Mouse (Mus musculus) 416B (cell line): Measurements from ENCODE around the gene Metap1d.
A peak's percentile ranks its signal among the peaks of the same experiment; 100 is the strongest.

Experiments used
- DNase-seq: peaks from one replicate; pipeline ENCODE4 v3.0.0; 2011; ENCODE audit warnings: low read depth

Gene Metap1d

GRCm38 (mm10) chr2:71527323-71528013 is 74.4 kb downstream of the Metap1d start:
- no peak for DNase-seq

DNA sequence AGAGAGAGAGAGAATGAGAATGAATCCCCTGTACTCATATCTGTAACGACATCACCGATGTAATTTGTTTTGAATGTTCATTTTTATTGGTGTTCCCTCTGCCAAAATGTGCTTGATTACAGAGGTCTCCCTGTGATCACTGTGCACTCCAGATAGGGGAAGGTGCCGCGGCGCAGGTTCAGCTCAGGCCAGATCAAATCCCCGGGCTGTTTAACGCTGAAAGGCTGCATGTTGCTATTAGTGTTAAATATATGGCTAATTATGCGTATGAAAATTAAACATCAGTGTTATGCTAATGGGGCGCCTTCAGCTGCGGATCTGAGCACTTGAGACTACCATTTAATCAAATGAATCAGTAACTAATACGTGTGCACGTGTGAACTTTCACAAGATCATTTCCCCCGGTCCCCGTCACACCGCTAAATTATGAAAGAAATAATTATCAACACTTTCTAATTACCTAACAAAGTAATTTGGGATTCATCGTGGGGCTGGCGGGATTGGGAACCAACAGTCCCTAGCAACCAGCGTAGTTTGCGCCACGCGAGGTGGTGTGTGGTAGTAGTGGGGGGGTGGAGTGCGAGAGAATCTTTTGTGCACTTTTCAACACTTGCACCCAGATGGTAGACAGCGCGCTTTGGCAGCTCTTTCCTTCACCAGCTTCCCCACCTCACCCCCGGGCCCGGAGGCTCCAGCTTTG is 75.1 kb downstream of the Metap1d start, which contains the start of gene Dlx1:
Dlx1 (plus strand) TSS at position 100 of the 700 bp plus-strand sequence.
- no peak for DNase-seq

GRCm38 (mm10) chr2:71528714-71529510 is 75.8 kb downstream of the Metap1d start:
- no peak for DNase-seq

GRCm38 (mm10) chr2:71529511-71530351 is 76.7 kb downstream of the Metap1d start:
- no peak for DNase-seq

- no peak for DNase-seq
Observed at GRCm38 (mm10) chr2:71530391-71531123, 77.5 kb downstream of the Metap1d start.

- no peak for DNase-seq
Observed at GRCm38 (mm10) chr2:71531124-71531590, 78.1 kb downstream of the Metap1d start.

DNA sequence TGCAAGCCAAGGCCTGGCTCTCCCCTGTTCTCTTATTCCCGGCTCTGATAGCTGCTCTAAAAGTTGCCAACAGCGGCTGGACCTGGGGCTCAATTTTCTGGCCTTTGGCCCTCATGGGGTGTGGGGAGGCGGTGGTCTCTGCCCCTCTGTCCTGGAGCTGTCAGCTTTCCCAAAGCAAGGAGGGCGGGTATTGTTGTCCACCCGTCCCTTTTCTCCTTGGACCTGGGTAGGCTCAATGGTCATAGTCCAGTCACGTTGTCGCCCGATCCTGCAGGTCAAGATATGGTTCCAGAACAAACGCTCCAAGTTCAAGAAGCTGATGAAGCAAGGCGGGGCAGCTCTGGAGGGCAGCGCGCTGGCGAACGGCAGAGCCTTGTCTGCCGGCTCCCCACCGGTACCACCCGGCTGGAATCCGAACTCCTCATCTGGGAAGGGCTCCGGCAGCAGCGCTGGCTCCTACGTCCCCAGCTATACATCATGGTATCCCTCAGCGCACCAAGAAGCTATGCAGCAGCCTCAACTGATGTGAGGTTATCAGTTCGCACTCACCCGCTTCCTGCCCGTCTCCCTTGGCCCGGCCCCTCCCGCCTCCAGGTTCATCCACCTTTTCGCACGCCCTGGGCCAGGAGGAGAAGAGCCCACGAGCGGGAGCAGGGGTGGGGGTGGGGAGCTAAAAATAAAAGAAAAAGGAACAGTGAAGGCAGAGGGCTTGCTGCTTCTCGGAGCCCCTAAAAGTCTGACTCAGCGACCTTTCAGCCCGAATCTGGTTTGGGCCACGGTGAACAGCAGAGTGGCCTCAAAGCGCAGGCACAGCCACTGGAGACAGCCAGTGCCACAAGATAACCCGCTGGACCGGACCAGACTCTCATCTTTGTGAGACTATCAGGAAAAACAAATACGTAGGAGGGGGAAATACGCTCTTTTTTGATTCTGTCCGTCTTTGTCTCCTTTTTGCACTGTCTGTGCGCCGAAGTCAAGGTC is 79.2 kb downstream of the Metap1d start:
- no peak for DNase-seq

DNA sequence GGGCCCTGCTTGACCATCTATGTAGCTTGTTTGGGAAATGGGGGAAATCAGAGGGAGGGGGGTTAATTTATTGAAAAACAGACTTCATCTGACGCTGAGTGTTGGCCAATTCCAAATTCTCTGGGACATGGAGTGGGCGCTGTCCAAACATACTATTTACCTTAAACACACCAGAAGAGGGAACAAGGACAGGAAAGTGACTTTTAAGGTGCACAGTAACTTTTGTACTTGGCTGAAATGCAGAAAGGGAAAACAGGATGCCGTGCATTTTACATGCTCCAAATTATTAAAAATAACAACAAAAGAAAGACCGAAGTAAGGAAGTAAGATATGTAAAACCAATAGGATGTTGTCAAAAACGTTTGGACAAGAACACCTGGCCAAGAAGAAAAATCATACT is 80.0 kb downstream of the Metap1d start:
- no peak for DNase-seq

DNA sequence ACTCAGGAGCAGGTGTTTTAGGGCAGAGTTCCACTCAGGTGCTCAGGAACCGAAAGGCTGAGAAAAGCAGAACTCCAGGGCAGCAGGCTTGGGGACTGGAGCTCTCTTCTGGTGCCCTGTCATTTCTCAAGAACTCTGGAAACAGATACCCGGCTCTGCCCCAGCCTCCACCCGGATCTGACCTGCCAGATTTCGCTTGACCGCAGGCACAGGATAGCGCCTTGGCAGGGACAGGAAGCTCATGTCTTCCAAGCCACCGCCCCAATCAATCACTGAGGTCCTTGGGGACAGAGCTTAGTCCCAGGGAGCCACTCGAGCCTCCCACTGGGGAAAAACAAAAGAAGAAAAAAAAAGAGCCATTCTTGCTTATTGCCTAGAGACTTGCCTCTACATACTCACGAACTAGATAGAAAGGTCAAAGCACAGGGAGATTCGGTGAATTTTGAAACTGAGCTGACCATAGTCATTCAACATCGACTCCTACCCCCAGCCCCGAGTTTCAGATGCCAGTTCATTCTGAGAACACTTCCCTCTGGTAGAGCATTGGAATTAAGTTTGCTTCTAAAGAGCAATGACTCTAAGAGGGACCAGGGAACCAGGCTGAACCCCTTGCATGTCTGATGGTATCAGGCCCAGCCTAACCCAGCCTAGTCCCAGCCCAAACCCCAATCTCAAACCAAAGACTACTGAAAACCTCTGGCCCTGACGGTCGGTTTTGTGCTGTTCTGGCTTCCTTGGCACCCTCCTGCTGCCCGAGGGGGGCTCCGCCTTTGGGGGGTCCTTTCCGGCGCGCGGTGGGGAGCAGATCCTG is 81.4 kb downstream of the Metap1d start:
- DNase-seq, result no peak

DNA sequence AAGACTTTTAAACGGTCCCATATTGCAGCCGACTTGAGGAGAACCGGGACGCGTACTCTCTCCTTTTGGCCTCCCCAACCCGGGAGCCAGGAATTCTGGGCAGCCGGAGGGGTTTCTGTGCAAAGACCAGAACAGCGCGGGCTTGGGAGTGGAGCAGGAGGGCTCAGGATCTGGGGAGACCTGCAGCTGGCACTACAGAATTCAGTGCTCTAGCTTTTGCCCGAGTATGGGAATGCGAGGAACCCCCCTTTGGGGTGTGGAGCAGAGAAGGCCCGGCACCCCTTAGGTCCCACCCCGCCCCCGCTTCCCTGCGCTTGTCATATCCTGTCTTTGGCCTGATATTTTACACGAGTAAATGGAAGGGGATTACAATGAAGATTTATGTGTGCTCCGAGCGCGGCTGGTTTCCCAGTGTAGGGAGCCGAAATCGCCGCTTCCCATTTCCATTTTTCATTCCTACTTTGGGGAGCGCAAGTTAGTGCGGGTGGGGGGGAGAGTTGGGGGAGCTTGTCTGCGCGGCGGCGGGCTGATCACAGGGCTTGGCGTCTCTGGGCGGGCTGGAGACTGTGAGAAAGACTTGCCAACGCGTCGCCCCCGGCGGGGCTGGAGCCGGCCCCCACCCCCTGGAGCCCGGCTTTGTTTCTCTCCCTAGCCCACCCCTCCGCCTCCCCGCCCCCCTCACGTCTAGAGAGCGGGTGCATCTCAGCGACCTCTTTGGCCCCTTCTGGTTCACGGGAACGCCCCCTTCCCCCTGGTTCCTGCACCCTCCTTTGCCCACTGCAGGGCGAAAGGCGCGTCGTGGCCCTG is 87.7 kb downstream of the Metap1d start:
- DNase-seq, result no peak

DNA sequence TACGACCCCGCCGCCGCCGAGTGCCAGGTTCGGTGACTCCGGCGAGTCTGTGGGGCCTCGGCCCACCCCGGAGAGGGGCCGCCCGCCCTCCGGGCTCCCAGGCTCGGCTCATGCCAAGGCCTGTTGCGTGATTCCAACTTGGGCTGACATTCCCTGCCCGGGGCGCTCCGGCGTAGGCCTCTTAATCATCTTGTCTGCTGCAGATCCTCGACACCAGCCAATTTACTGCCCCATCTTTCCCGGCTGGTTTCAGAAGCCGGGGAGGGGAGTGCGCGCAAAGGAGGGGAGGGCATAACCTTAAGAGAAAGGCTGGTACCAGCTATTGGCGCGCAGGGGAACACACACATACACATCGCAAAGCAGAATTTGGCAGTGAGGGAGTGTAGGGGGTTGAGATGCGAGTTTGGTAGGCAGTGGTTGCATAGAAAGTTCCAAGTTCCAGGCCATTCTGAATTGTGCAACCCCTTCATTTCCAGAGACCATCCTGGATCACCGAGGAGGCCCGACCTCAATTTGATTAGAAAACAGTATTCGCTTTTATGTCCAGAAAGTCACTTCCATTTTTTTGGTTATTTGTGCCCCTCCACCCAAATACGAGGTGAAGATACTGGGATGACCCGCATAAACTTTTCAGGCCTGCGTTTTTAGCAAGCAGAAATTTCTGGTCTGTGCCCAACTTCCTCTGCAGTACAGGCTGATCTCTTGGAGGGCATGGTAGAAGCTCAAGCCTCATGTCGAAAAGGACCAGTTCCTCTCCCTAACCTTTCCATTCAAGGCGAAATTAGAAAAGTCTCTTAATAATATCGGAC is 88.5 kb downstream of the Metap1d start:
- no peak for DNase-seq

DNA sequence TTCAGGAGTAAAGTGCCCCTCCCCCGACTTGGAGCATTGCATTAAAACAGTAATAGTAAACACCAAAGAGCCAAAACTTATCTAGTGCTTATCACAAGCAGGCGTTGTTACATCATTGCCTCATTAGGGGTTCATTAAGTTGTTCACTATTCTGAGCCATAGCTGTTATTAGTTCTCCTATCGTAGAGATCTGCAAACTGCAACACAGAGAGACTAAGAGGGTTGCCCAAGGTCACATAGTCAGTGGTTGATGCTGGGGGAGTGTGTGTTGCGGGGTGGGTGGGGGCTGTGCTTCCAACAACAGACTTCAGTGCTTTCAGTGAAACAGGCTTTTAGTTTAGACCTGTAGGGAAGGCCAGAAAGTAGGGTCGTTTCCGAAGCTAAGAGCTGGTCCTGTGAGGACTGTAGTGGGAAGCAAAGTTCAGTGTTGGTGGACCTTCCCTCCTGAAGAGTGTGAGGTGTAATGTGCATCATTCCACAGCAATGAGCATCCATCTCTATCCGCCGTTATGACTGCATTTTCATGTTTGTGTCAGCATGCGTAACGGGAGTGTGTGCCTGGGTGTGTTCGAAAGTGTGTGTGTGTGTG is 89.2 kb downstream of the Metap1d start:
- peak; percentile 15 for DNase-seq

DNA sequence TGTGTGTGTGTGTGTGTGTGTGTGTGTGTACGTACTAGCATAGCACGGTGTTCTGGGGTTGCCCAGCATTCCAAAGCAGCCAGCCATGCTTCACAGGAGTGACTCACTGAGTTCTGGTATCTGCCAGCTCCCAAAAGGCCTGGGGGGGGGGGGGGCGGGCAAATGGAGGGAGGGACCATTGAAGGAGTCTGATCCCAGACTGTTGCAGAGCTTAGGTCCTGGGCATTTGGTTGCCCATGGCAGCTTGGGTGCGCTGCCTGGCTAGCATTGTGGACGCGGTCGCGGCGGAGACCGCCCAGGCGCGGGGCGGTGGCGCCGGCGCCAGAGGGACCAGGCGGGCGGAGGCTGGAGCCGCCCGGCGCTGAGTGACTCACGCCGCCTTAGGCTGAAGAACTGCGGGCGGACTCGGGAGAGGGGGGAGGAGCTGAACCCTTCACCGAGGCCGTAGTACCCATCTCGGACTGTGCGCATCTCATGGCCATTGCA is 89.8 kb downstream of the Metap1d start:
- DNase-seq, result peak; percentile 85

DNA sequence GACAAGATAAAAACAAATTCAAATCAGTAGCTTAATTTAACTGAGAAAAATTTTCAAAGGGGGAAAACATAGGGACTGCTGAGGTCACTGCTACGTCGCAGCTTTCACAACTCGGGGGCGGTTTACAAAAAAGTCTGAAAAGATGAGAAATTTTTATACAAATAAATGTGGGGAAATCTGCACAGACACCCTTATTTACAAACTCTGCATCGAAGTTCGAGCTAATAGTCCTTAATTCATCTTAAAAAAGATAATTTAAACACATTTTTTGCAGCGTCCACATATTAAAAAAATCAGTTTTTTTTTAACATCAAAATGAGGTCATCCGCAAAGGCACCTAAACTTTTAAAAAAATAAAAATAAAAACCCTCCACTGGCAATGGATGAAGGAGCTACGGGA is 90.5 kb downstream of the Metap1d start:
- no peak for DNase-seq

DNA sequence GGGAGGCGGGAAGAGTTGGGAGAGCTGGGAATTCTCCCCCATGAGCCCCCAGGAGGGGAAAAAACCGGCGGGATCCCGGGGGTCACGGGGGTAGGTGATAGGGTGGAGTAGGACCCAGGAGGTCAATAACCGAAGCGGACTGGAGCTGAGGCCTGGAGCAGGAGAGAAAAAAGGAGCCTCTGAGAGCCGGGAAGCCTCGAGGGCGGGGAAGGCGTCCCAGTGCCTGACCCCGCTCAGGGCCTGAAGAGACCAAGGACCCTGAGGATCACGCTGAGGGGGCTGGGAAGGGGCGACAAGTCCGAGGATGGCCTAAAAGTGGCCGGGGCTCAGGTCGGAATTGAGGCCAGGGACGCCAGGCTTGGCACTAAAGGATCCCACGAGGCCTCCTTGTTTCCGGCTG is 90.9 kb downstream of the Metap1d start:
- DNase-seq, result no peak

DNA sequence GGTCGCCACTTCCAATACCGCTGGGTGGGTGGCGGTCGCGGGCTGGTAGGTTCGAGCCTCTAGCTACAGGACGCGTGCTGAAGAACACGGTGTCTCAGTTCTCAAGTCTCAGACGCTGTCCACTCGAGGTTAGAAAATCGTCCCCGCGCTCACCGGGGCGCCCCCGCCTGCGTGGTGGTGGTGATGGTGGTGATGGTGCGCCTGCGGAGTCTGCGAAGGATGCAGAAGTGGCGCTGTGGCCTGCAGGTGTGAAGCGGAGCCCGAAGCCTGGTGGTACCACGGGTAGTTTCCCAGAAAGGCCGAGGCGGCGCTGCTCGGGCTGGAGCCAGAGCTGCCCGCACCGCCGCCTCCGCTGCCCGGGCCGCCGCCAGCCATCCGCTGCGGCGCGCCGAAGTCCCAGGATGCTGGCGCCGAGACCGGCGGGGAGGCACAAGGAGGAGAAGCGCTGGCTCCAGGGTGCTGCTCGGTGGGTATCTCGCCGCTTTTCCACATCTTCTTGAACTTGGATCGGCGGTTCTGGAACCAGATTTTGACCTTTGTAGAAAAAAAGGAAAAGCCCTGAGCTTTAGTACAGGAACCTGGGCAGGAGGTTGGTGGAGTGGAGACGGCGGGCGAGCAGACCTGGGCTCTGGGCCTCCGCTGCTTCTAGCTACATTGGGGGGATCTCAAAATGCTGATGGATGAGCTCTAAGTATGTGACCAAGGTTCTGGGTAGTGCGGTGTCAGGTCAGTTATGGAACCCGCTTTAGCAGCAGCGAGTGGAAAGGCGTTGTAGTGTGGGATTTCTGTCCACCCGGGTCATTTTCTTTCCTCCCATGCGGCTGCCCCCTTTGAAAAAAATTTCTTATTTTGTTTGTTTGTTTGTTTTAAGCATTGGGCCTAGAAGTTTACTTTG is 91.6 kb downstream of the Metap1d start:
- DNase-seq, result no peak
